Mouse (Mus musculus) kidney, adult 9 months (tissue): ENCODE measurements around the gene Chd9.
A peak's percentile ranks its signal among the peaks of the same experiment; 100 is the strongest.
"Not testable (repeated sequence)": the region's sequence is repeated elsewhere in the genome, so short reads cannot be mapped to it uniquely, and the experiment has no call there.

ENCODE experiments used
- DNase-seq: peaks from one replicate; pipeline ENCODE4 v3.0.0; 2022

Chd9 gene

GRCm38 (mm10) chr8:90871375-90872080 is 43.4 kb downstream of the Chd9 start:
- DNase-seq, result no peak

- DNase-seq, result no peak
Measured at GRCm38 (mm10) chr8:90873051-90873450, 44.9 kb downstream of the Chd9 start.

GRCm38 (mm10) chr8:90876213-90876721 is 48.1 kb downstream of the Chd9 start:
- DNase-seq, result peak; percentile 48

GRCm38 (mm10) chr8:90876722-90877429 is 48.7 kb downstream of the Chd9 start:
- DNase-seq, result peak; percentile 94

- DNase-seq, result peak; percentile 42
Measured at GRCm38 (mm10) chr8:90877430-90877975, 49.4 kb downstream of the Chd9 start.

- no peak for DNase-seq
Measured at GRCm38 (mm10) chr8:90878551-90878950, 50.4 kb downstream of the Chd9 start.

GRCm38 (mm10) chr8:90880041-90880440 is 51.9 kb downstream of the Chd9 start:
- DNase-seq, result no peak

- DNase-seq, result no peak
Measured at GRCm38 (mm10) chr8:90881181-90881580, 53.0 kb downstream of the Chd9 start.

GRCm38 (mm10) chr8:90882088-90882691 is 54.0 kb downstream of the Chd9 start:
- DNase-seq, result no peak

- peak; percentile 11 for DNase-seq
Measured at GRCm38 (mm10) chr8:90885671-90886368, 57.7 kb downstream of the Chd9 start.

GRCm38 (mm10) chr8:90886369-90886712 is 58.2 kb downstream of the Chd9 start:
- DNase-seq, result not testable (repeated sequence)

GRCm38 (mm10) chr8:90887328-90887727 is 59.2 kb downstream of the Chd9 start:
- not testable (repeated sequence) for DNase-seq

GRCm38 (mm10) chr8:90891872-90892578 is 63.9 kb downstream of the Chd9 start:
- no peak for DNase-seq

GRCm38 (mm10) chr8:90892579-90892919 is 64.4 kb downstream of the Chd9 start:
- peak; percentile 22 for DNase-seq

- DNase-seq, result no peak
Measured at GRCm38 (mm10) chr8:90894231-90894914, 66.2 kb downstream of the Chd9 start.

- no peak for DNase-seq
Measured at GRCm38 (mm10) chr8:90897343-90897742, 69.2 kb downstream of the Chd9 start.

- no peak for DNase-seq
Measured at GRCm38 (mm10) chr8:90898578-90898977, 70.4 kb downstream of the Chd9 start.

- no peak for DNase-seq
Measured at GRCm38 (mm10) chr8:90902002-90902401, 73.8 kb downstream of the Chd9 start.

- no peak for DNase-seq
Measured at GRCm38 (mm10) chr8:90904171-90904706, 76.1 kb downstream of the Chd9 start.

- DNase-seq, result no peak
Measured at GRCm38 (mm10) chr8:90906922-90907321, 78.8 kb downstream of the Chd9 start.

GRCm38 (mm10) chr8:90907516-90907847 is 79.3 kb downstream of the Chd9 start:
- peak; percentile 70 for DNase-seq
